In the genomic region with DNA sequence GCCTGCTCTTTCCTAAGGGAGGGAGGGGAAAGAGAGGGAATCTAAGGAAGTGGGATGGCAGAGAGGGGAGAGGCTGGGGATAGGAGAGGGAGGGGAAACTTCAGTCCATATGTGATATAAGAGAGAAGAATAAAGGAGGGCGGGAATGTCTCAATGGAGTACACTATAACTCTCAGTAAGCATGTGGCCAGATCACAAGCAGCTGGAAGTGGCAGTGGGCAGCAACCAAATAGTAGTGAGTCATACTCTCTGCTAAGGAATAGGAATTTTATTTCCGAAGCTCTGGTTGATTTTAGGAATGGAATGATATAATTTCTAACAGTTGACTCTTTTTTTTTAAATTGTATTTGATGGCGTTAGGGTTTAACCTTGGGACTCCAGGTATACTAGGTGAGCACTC, we compare ENCODE assay signal across 26 mouse cellular contexts. TPM values are rescaled to one million over a fixed set of nuclear protein-coding genes. Genes with fewer than 3 reads are reported as not detected.
DNase-seq lines count a peak whose midpoint lies in the region; ATAC-seq and TF ChIP-seq lines count a peak whose summit lies in the region.
"Had no signal": no experiment of that assay in that cellular context is flagged by ENCODE, and none has a peak within 500 bp of the region (broad histone marks: within the 10 kb centered on the region; RNA-seq: fewer than 3 reads in every experiment).

No protein-coding gene starts in this region.

- H3K4me3 ChIP-seq in E14TG2a.4 (replicated peaks; ENCODE audit: low read length) = peak overlapping the region; percentile 49
- H3K4me3 ChIP-seq in ES-E14 (ENCODE audit: insufficient read depth in 1 of 2, low read depth in 1 of 2, low read length in 2 of 2, poor library complexity in 1 of 2, severe bottlenecking in 1 of 2) = peak overlapping the region; percentile 44 to 52; a peak in 2 of 4 replicates
- no peak overlapping the region for H3K4me3 ChIP-seq in hindbrain, postnatal 0 days (ENCODE audit: low read length)
- H3K4me3 ChIP-seq: embryonic facial prominence, embryonic 13.5 days; embryonic facial prominence, embryonic 15.5 days; erythroblast, embryonic 14.5 days; forebrain, embryonic 10.5 days; forebrain, embryonic 12.5 days had no signal

- WGBS in hindbrain, postnatal 0 days = 95% methylated on average over 3 of the region's 3 CpGs

- H3K4me1 ChIP-seq in E14TG2a.4 (replicated peaks; ENCODE audit: low read depth, low read length) (peaks cover 42% of the 10 kb centered on the region), ES-E14 (ENCODE audit: control insufficient read depth in 2 of 2, insufficient read depth in 2 of 2, low read length in 2 of 2, poor library complexity in 1 of 2) (peaks cover 0 to 8% of the 10 kb centered on the region in 2 experiments; a peak in 2 of 4 replicates)
- peaks cover 7% of the 10 kb centered on the region for H3K4me1 ChIP-seq in hindbrain, postnatal 0 days (ENCODE audit: insufficient read depth, low read length)

- no peaks in the 10 kb centered on the region for H3K27me3 ChIP-seq in E14TG2a.4 (ENCODE audit: insufficient read depth, low read length)
- no peaks in the 10 kb centered on the region for H3K27me3 ChIP-seq in hindbrain, postnatal 0 days (ENCODE audit: insufficient read depth, low read length)
- H3K27me3 ChIP-seq: CH12.LX; embryonic facial prominence, embryonic 13.5 days; embryonic facial prominence, embryonic 15.5 days; forebrain, embryonic 12.5 days had no signal

- H3K9ac ChIP-seq in ES-E14 (ENCODE audit: insufficient read depth, low read depth, low read length, poor library complexity, severe bottlenecking) = peak overlapping the region; percentile 61; the same call in 1 of the 2 replicates
- H3K9ac ChIP-seq in hindbrain, postnatal 0 days (replicated peaks; ENCODE audit: low read length) = no peak overlapping the region
- H3K9ac ChIP-seq: embryonic facial prominence, embryonic 13.5 days; embryonic facial prominence, embryonic 15.5 days; forebrain, embryonic 12.5 days had no signal

- in situ Hi-C loops in ES-E14 (cut with MboI; ENCODE audit: low sequenced_read_pairs in 2 of 2, unreplicated experiment in 2 of 2) = no loop called here

- no peak overlapping the region for H3K4me2 ChIP-seq in hindbrain, postnatal 0 days (ENCODE audit: low read depth, low read length)
- H3K4me2 ChIP-seq: embryonic facial prominence, embryonic 13.5 days; embryonic facial prominence, embryonic 15.5 days; forebrain, embryonic 12.5 days had no signal

- no peak for TF ChIP-seq CTCF in E14TG2a.4 (conservative IDR thresholded peaks at IDR 0.05; ENCODE audit: low read length)
- TF ChIP-seq CTCF in hindbrain, postnatal 0 days (IDR thresholded peaks at IDR 0.05; ENCODE audit: low read depth) = no peak

- H3K27ac ChIP-seq in ES-E14 (ENCODE audit: insufficient read depth, low read depth, low read length, poor library complexity, severe bottlenecking) = no peak overlapping the region
- no peak overlapping the region for H3K27ac ChIP-seq in hindbrain, postnatal 0 days
- H3K27ac ChIP-seq: embryonic facial prominence, embryonic 13.5 days; embryonic facial prominence, embryonic 15.5 days; forebrain, embryonic 10.5 days; forebrain, embryonic 12.5 days had no signal

- peaks cover 12% of the 10 kb centered on the region; the same call in 1 of the 2 replicates for H3K36me3 ChIP-seq in E14TG2a.4 (ENCODE audit: insufficient read depth, low read length)
- H3K36me3 ChIP-seq in ES-E14 (ENCODE audit: control insufficient read depth, insufficient read depth, low read length, poor library complexity, severe bottlenecking) = no peaks in the 10 kb centered on the region
- H3K36me3 ChIP-seq in hindbrain, postnatal 0 days (ENCODE audit: insufficient read depth, low read length) = no peaks in the 10 kb centered on the region
- H3K36me3 ChIP-seq: embryonic facial prominence, embryonic 13.5 days; embryonic facial prominence, embryonic 15.5 days; forebrain, embryonic 10.5 days; forebrain, embryonic 12.5 days had no signal

- no peak for ATAC-seq in hindbrain, postnatal 0 days
- ATAC-seq: activated CD4-positive, CD25-positive, alpha-beta regulatory T cell, adult 4 months; CD4-positive, CD25-positive, alpha-beta regulatory T cell, adult 4 months; forebrain, embryonic 14.5 days; forebrain, embryonic 16.5 days had no signal

- DNase-seq in 3T3-L1 (ENCODE audit: low read depth, low spot score) (peak; percentile 64), ES-E14 (ENCODE audit: low read depth, low spot score) (no peak), MN1 (ENCODE audit: low spot score) (no peak)
- DNase-seq in T-cell, adult 2 months (ENCODE audit: low spot score) = no peak
- DNase-seq in hindbrain, postnatal 0 days (ENCODE audit: low spot score) = no peak
- DNase-seq: adrenal gland, adult 8-10 months; adrenal gland, postnatal 14 days; B cell, adult 2 months; cerebellum, adult 11 months; cerebellum, adult 18-20 months; cerebellum, adult 8-10 months; cerebellum, adult 9-11 months; cerebellum, postnatal 14 days; cerebellum, postnatal 36 days; embryo, embryonic 11 days had no signal

- H3K9me3 ChIP-seq in E14TG2a.4 (ENCODE audit: low read length) (no peaks in the 10 kb centered on the region), ES-E14 (ENCODE audit: control insufficient read depth, insufficient read depth, low read depth, low read length) (no peaks in the 10 kb centered on the region)
- no peaks in the 10 kb centered on the region for H3K9me3 ChIP-seq in hindbrain, postnatal 0 days (ENCODE audit: low read length)
- H3K9me3 ChIP-seq: embryonic facial prominence, embryonic 13.5 days; embryonic facial prominence, embryonic 15.5 days; forebrain, embryonic 10.5 days; forebrain, embryonic 12.5 days had no signal

TF ChIP-seq in ES-E14, 5 proteins besides CTCF, POLR2A, EP300 and RAD21:
- TF ChIP-seq CHD2 (IDR thresholded peaks at IDR 0.05; ENCODE audit: low read depth, low read length) = no peak
- no peak for TF ChIP-seq ZC3H11A (IDR thresholded peaks at IDR 0.05; ENCODE audit: borderline replicate concordance, low read depth, low read length)
- TF ChIP-seq ZNF384 (IDR thresholded peaks at IDR 0.05; ENCODE audit: low read depth, low read length) = no peak
- TF ChIP-seq MAFK (IDR thresholded peaks at IDR 0.05; ENCODE audit: insufficient read depth, low read depth, low read length) = no peak
- no peak for TF ChIP-seq HCFC1 (IDR thresholded peaks at IDR 0.05; ENCODE audit: borderline replicate concordance, insufficient read depth, low read length)

RNA-seq across cellular contexts. Expression of a gene that starts 4.8 kb away (rescaled TPM):
- total RNA-seq in ES-E14 (2012; rRNA removed) = 92.8 and 139 TPM in 2 replicates
- 64.4 and 65.3 TPM in 2 replicates for total RNA-seq in hindbrain, postnatal 0 days (2014; rRNA removed)
- polyA plus RNA-seq in hindbrain, postnatal 0 days (2015; fragmentation: Nextera tagmentation; extraction: Ambion mirVana) = 634 and 637 TPM in 2 replicates

RNA-seq across cellular contexts. Expression of a gene that starts 14.1 kb away (rescaled TPM):
- total RNA-seq in ES-E14 (2012; rRNA removed) = 14.7 and 16.2 TPM in 2 replicates
- 12.9 and 13.2 TPM in 2 replicates for total RNA-seq in hindbrain, postnatal 0 days (2014; rRNA removed)
- polyA plus RNA-seq in hindbrain, postnatal 0 days (2015; fragmentation: Nextera tagmentation; extraction: Ambion mirVana) = 36.0 and 38.3 TPM in 2 replicates

RNA-seq across cellular contexts. Expression of a gene that starts 40.6 kb away (rescaled TPM):
- total RNA-seq in ES-E14 (2012; rRNA removed) = 106 and 125 TPM in 2 replicates
- total RNA-seq in hindbrain, postnatal 0 days (2014; rRNA removed) = 56.2 and 75.1 TPM in 2 replicates
- 104 and 111 TPM in 2 replicates for polyA plus RNA-seq in hindbrain, postnatal 0 days (2015; fragmentation: Nextera tagmentation; extraction: Ambion mirVana)
